Mouse (Mus musculus) cerebellum, adult 11-12 months (tissue): Measurements from ENCODE around the gene Lin52.

ENCODE experiments used
- DNase-seq: peaks from one replicate; pipeline ENCODE4 v3.0.0; 2022

Lin52 gene

DNA sequence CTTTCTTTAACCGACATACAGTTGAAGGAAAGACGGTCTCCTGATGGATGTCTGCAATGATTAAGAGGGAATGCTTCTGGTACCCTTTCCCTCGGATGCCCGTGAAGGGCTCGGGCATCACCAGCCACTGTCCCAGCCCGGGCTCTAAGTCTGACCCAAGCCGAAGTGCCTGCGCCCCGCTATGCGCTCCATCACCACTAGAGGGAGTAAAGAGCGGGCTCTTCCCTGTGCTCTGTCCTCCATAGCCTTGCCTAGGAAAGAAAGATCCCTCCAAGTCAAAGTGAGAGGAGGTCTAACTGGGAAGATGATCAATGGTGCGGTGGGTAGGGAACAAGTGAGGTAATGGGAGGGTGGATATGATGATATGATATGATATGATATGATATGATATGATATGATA, 94.8 kb downstream of the Lin52 start:
- peak; percentile 43 for DNase-seq

DNA sequence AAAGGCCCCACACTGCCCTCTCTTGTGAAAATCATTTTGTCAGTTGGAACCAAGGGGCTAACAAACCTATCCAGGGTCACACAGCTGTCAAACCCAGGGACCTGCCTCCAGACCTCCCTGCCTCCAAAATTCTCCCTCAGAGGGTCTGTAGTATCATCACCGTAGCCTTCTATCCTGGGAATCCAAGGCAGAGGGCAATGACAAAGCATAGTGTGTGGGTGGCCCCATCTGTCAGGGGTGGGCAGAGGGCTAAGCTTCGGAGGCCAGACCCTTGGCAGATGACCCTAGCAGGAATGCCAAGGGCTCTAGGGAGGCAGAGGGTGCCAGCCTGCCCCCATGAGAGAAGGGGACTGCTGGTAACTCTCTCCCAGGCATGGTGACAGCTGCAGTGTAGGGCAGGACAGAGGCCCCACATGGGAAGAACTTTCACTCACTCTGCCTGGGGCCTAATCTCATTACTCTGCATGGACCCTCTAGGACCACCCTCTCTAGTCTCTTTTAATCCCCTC, 95.4 kb downstream of the Lin52 start:
- DNase-seq: no peak

- DNase-seq: no peak
Measured at GRCm38 (mm10) chr12:84548251-84548650, 97.0 kb downstream of the Lin52 start.

- DNase-seq: no peak
Measured at GRCm38 (mm10) chr12:84555218-84555617, 104.0 kb downstream of the Lin52 start.

GRCm38 (mm10) chr12:84562558-84562957, 111.3 kb downstream of the Lin52 start:
- DNase-seq: no peak

DNA sequence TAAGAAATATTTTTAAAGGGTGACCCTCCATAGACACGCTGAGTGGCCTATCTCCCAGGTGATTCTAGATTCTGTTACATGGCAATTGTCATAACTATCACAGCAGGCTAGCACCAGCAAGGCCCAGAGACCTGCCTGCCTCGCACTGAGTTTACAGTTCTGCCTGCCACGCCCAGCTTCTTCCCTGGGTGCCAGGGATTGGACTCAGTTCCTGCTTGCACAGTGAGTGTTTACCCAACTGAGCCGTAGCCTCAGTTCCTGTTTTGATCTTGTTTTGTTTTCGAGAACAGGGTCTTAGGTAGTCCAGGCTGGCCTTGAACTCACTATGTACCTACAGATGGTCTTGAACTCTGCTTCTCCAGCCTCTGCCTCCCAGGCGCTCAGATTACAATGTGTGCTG, 116.4 kb downstream of the Lin52 start:
- no peak for DNase-seq

DNA sequence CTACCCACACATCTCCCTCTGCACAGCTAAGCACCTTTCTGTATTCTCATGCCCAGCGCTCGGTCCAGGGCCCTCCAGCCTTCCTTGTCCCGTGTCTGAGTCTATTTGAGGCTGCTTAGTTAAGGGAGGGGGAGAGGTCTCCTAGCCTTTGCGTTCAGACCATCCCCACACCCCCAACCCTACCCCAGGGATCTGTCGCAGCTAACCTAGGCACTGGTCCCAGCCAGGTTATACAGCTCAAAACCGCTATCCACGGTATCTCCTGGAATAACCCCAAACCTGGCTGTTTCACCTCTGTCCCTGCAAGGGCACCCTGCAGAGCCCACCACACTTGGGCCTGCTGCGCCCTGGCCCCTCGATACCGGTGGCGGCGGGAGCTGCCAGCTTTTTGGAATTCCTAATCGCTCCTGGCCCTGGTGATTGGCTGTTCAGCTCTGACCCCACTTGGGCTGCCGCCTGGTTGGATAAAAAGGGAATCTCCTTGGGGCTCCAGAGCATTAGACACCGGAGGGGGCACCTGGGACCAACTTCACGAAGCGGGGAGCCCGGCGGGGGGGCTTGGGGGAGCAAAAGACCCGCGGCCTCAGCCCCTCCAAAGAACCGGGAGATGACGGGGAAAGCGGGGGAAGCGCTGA, 118.2 kb downstream of the Lin52 start, which contains the start of gene Vsx2:
Gene Vsx2, plus strand, starts transcription at position 427 of the 635 bp plus-strand sequence.
- no peak for DNase-seq

DNA sequence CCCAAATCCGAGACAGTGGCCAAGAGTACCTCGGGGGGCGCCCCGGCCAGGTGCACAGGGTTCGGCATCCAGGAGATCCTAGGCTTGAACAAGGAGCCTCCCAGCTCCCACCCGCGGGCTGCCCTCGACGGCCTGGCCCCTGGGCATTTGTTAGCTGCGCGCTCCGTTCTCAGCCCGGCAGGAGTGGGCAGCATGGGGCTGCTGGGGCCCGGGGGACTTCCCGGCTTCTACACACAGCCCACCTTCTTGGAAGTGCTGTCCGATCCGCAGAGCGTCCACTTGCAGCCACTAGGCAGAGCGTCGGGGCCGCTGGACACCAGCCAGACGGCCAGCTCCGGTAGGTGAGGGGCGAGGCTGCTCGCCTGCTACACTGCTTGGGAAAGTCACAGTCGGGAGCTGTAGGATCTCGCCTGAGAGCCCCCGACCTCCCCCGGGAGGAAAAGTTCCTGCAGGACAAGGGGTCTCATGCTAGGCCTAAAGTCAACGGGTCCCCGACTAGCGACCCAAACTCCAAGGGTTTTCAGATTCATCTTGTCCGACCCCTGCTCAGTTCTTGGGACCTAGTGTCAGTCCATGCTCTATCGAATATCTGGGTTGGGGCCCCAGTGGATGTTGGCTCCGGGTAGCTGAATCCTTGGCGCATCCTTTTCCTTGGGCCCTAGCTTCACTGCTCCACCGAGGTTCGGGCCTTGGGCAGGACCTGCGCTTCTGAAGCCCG, 118.9 kb downstream of the Lin52 start:
- DNase-seq: no peak

GRCm38 (mm10) chr12:84570694-84571415, 119.6 kb downstream of the Lin52 start:
- DNase-seq: no peak

DNA sequence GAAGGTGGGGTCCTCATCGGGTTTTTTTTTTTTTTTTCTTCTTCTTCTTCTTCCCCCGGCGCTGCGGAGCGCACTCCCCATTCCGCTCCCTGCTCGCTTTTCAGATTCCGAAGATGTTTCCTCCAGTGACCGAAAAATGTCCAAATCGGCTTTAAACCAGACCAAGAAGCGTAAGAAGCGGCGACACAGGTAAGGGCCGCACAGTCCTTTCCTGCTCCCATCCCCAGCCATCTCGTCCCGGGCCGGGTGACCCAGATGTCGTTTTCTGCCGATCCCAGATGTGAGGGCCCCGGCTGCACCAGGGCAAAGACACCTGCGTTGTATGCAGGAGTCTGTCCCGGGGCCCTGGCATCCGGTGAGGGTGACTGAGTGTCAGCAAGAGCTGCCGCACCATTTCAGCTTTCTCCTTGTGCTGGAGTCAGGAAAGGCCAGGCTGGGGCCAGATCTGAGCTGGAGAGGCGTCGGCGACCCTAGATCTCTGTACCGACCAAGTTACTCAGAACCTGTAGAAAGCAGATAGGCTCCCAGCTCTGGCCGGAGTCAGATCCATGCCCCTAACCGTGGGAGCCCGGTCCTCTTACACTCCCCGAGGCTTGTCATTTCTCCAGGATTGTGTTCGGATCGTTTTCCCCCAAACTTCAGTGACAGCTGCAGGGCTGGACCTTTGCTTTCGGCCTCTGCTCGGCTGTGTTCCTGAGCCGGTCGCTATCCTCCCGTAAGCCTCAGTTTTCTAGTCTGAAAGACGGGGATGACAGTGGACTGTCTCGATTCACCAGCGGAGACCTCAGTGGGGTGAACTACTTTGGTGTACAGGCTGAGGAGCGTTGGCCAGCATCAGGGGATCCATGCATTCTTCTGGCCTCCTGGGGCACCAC, 120.5 kb downstream of the Lin52 start:
- DNase-seq: no peak

- DNase-seq: no peak
Measured at GRCm38 (mm10) chr12:84572341-84572720, 121.1 kb downstream of the Lin52 start.

GRCm38 (mm10) chr12:84573094-84573493, 121.9 kb downstream of the Lin52 start:
- no peak for DNase-seq

DNA sequence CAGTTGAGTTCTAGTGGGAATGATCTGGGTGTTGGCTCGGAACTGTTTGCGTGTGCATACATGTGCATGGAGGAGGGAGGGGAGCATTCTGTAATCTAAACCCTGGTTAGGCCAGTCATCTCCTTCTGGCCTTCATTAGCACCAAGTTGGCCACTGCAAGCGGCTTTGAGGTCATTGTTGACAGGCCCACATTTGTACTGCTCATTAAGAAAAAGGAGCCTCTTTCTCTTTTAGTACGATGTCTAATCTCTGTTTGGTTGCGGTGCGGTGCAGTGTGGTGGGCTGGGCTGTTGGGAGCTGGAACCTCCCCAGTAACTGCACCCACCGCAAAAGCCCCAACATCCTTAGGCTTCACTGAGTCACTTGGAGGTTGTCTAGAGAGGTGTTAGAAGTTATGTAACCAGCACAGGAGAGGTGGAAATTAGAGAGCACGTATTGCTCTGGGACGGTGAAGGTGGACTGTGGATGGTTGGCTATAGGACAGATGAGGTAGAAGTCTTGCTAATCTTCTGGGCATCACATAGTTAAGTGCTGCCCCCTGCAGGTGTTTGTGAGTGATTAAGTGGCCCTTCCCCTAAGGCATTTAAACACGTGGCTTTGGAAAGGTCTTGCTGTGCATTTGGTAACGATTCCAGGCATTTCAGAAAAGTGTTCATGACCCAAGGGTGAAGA, 126.7 kb downstream of the Lin52 start:
- DNase-seq: no peak

- DNase-seq: no peak
Measured at GRCm38 (mm10) chr12:84578440-84578770, 127.2 kb downstream of the Lin52 start.

GRCm38 (mm10) chr12:84581285-84581684, 130.1 kb downstream of the Lin52 start:
- DNase-seq: no peak

DNA sequence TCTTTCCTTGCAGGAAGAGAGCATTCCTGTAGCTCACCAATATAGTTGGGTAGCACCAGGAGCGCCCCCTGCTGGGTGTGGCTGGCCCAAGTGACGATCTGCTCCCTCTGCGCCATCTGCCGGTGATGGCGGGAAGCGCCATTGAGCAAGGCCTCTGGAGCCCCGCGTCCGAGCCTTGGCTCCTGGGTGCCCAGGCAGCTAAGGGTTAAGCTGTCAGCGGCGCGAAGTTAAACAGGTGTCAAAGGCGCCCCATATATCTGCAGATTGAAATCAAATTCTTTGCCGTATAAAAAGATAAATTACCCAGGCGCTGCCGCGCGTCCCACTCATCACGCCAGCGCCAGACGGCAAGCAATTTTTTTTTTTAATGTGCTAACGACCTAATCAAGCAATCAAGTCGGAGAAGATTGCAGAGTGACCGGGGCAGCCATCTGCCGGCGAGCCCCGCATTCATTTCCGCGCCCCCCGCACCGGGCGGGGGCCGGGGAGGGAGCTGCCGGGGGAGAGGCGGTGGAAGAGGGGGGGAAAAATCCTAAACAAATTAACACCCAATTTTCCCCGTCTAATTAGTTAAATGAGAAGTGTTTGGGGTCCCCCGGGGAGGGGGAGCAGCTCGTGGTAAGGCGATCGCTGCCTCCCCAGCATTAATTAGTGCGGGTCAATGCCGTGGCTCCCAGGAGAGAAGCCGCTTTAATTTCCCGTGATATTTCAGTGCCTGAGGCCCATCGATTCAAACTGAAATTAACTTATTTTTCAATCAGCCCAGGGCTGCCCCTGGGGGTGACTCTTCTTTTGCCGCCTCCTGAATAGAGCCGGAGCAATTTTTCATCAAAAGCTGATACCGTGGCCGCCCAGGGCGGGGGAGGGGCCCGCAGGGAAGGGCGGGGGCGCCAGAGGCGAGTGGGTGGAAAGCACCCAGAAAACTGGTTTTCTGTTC, 138.9 kb downstream of the Lin52 start:
- peak; percentile 90 for DNase-seq
